Mouse (Mus musculus) ES-Bruce4 (cell line): ENCODE data around the gene AI854703.

Experiments
- CTCF ChIP-seq: IDR thresholded peaks from one replicate; pipeline ENCODE4 v1.8.1; 2011; ENCODE audit warnings: low read depth, low read length
- EP300 ChIP-seq: IDR thresholded peaks from 2 replicates; pipeline ENCODE4 v1.6.1; 2011; ENCODE audit warnings: low read depth, low read length; ENCODE audit not compliant: insufficient read depth
- POLR2A ChIP-seq: IDR thresholded peaks from one replicate; pipeline ENCODE4 v1.8.1; 2011; ENCODE audit warnings: low read length; ENCODE audit not compliant: insufficient read depth

DNA sequence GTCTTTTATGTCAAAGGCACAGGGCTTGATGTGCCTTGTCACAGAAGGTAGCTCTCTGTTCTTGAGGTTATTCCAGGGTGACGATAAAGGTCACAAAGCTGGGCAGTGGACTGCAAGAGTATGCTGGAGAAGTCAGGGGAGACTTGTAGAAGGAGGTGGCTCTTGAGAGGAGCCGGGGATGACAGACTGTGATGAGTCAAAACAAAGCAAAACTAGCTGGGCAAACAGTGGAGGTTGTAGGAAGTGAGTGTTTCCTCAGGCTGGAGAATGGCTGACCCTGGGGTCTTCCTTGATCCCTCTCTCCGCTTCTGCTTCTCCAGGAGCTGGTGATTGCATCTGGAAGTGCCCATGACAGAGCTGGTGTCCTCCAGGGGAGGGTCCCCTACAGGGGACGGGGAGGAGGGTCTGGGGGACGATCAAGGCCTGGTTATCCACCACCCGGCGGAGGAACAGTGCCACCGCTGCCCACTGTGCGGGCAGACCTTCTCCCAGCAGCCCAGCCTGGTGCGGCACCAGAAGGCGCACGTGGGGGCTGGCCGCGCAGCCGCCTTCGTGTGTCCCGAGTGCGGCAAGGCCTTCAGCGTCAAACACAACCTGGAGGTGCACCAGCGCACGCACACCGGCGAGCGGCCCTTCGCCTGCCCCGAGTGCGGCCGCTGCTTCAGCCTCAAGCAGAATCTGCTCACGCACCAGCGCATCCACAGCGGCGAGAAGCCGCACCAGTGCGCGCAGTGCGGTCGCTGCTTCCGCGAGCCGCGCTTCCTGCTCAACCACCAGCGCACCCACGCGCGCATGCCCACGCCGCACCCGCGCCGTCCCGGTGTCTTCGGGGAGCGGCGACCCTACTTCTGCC is 2.5 kb downstream of the AI854703 start:
- no peak for TF ChIP-seq CTCF
- no peak for TF ChIP-seq POLR2A
- no peak for TF ChIP-seq EP300
